Mouse (Mus musculus) spleen, adult 2 months (tissue): ENCODE measurements around the gene Fcgbp.

Experiments used
- CTCF ChIP-seq: fragments of 200-500 bp; IDR thresholded peaks from 2 replicates; pipeline ENCODE4 v1.5.1; 2011; ENCODE audit warnings: mild to moderate bottlenecking, inconsistent platforms; ENCODE audit not compliant: insufficient read depth, insufficient read length, insufficient replicate concordance; ENCODE audit errors: extremely low read depth
- POLR2A ChIP-seq: fragments of 200-500 bp; IDR thresholded peaks from 2 replicates; pipeline ENCODE4 v1.6.1; 2011; ENCODE audit warnings: low read depth, low read length, inconsistent platforms

GRCm38 (mm10) chr7:28159893-28160292, 88.9 kb downstream of the Fcgbp start:
- TF ChIP-seq POLR2A (no peak), CTCF (no peak)
